Mouse (Mus musculus) stomach, embryonic 16.5 days (tissue): ENCODE measurements around the gene Timm17a. TPM values are rescaled to one million over a fixed set of nuclear protein-coding genes. Genes with fewer than 3 reads are reported as not detected.
A peak's percentile ranks its signal among the peaks of the same experiment; 100 is the strongest.

ENCODE experiments used
- ATAC-seq: fragments of 200-750 bp; cut with Nextera tagmentation; 2 replicates; pipeline ENCODE4 v1.8.0; 2017; ENCODE audit warnings: moderate number of reproducible peaks, moderate TSS enrichment; ENCODE audit not compliant: insufficient read depth, low FRiP score
- H3K27ac ChIP-seq: fragments of 300-500 bp; sonication (generic); 2 replicates; pipeline ENCODE4 v1.5.1; 2014; ENCODE audit warnings: low read length
- H3K27me3 ChIP-seq: fragments of 300-500 bp; sonication (generic); 2 replicates; pipeline ENCODE4 v1.6.1; 2014; ENCODE audit warnings: low read length, control low read depth, mixed read lengths; ENCODE audit not compliant: control insufficient read depth, insufficient read depth
- H3K36me3 ChIP-seq: fragments of 300-500 bp; sonication (generic); 2 replicates; pipeline ENCODE4 v1.6.1; 2014; ENCODE audit warnings: low read length; ENCODE audit not compliant: control insufficient read depth, insufficient read depth
- H3K4me1 ChIP-seq: fragments of 300-500 bp; sonication (generic); 2 replicates; pipeline ENCODE4 v1.6.1; 2014; ENCODE audit warnings: low read length, control low read depth, mixed read lengths; ENCODE audit not compliant: control insufficient read depth, insufficient read depth
- H3K4me2 ChIP-seq: fragments of 300-500 bp; sonication (generic); 2 replicates; pipeline ENCODE4 v1.6.1; 2014; ENCODE audit warnings: low read depth, low read length, mixed read lengths
- H3K4me3 ChIP-seq: fragments of 300-500 bp; sonication (generic); replicated peaks from 2 replicates; pipeline ENCODE4 v1.5.1; 2014; ENCODE audit warnings: mild to moderate bottlenecking, low read length
- H3K9ac ChIP-seq: fragments of 300-500 bp; sonication (generic); 2 replicates; pipeline ENCODE4 v1.6.1; 2014; ENCODE audit warnings: low read length
- H3K9me3 ChIP-seq: fragments of 300-500 bp; sonication (generic); replicated peaks from 2 replicates; pipeline ENCODE4 v1.6.1; 2016; ENCODE audit warnings: low read length, control low read depth; ENCODE audit not compliant: control insufficient read depth
- WGBS: fragments of 180-500 bp; shearing (Covaris S2); extraction: QIAGEN DNeasy Blood & Tissue Kit; methylation state at CpG from one replicate; pipeline ENCODE4 v1.1.7; 2014; 5-methylcytosine and 5-hydroxymethylcytosine counted together
- polyA plus RNA-seq: library from polyadenylated mRNA; unstranded; fragments of >200 nt; fragmentation: Nextera tagmentation; extraction: Ambion mirVana; gene quantifications from 2 replicates; pipeline ENCODE4 v1.2.1, GENCODE M21; 2015

The Timm17a gene
- polyA plus RNA-seq, 1 experiment from 2014 or later, result 219 TPM

DNA sequence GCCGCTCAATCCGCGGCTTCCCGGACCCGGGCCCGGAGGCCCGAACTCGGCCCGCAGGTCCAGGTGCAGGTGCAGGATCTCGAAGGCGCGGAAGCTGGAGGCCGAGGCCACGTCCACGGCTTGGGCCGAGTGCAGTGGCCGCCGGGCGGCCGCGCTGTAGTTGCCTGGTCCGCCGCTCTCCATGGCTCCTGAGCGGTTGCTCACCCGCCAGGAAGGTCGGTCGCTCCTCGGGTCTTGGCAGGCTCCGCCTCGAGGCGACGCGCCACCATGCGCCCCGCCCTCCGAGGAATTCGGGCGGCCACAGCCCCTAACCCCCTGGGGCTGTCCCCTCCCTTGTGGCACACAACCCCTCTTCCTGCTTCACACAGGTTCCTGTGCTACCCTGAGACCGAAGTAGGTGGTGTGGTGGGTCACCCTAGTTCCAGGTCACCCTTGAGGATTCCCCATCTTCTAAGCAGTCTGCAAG, 29.7 kb downstream of the Timm17a start, which contains the start of gene Rnpep:
Gene Rnpep, minus strand, starts transcription at position 259 of the 466 bp plus-strand sequence.
- Histone ChIP-seq H3K27ac (peak within 1 kb of the TSS; percentile 96), H3K4me1 (peaks cover 10% of the 10 kb centered on the region), H3K36me3 (no peaks in the 10 kb centered on the region), H3K4me3 (peak within 1 kb of the TSS; percentile 95), H3K27me3 (no peaks in the 10 kb centered on the region), H3K9ac (peak within 1 kb of the TSS; percentile 98), H3K9me3 (no peaks in the 10 kb centered on the region), H3K4me2 (peak within 1 kb of the TSS; percentile 67)
- under 1% methylated on average over 39 of the region's 39 CpGs for WGBS
- peak; percentile 86 for ATAC-seq

DNA sequence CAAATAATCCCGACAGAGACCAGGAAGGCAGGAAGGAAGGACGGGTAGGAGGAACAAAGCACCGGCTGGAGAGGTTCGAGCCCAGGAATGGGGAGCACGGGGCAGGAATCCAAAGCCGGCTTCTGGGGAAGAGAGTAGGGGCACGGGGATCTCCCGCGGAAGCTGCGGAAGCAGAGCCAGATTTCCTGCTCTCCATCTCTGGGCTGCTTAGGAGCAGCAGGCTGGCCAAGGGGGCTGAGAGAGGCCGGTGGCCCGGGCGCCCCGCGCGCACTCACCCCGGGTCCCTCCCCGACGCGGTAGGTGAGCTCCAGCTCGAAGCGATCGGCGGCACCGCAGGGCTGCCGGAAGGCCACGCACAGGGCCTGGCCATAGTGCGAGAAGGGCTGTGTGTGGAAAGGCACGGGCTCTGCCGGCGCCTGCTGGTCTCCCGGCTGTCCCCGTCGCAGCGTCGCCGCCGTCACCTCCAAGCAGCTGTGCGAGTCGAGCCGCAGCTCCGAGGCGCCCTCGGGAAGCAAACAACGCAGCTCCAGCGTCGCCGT, 30.2 kb downstream of the Timm17a start:
- ATAC-seq, result peak; percentile 52
- H3K4me3 ChIP-seq, result peak overlapping the region; percentile 95
- WGBS, result under 1% methylated on average over 48 of the region's 48 CpGs
- H3K36me3 ChIP-seq, result no peaks in the 10 kb centered on the region; the same call in 1 of the 2 replicates
- peak overlapping the region; percentile 67 for H3K4me2 ChIP-seq
- peak overlapping the region; percentile 96 for H3K27ac ChIP-seq
- no peaks in the 10 kb centered on the region for H3K9me3 ChIP-seq
- no peaks in the 10 kb centered on the region for H3K27me3 ChIP-seq
- peaks cover 10% of the 10 kb centered on the region for H3K4me1 ChIP-seq
- H3K9ac ChIP-seq, result peak overlapping the region; percentile 98

DNA sequence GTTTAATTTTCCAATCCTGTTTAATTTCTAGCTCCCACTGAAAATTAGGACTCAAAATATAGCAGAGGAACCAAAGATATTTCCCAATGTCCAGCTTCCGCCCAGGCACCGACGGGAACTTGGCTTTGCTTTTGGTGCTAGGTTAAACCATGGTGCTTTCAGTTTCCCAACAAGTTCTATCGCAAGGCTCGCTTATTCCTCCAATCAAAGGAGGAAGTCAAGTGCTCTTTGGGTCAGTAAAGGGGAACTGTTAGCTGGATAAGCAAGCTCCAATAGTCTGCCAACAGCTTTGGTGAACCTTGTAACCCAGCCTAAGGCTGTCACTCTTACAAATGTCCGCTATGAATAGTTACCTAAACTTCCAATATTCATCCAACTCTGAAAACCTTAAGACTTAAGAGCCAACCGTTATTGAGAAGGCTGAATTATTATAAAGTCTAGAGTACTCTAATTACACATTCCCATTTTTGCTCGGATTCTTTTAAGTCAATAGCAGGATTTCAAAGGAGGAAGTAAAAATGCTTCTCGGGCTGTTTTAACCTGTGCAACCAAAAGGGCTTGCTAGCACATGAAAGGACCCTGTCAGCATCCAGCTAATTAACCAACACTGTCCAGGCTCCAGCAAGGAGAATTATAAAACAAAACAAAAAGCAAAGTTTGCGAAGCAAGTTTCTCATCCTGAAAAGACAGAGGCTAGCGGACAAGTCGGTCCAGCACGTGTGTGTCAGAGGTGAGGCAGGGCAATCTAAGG, 30.9 kb downstream of the Timm17a start:
- H3K27ac ChIP-seq, result peak overlapping the region; percentile 96
- no peaks in the 10 kb centered on the region for H3K9me3 ChIP-seq
- peak overlapping the region; percentile 98 for H3K9ac ChIP-seq
- H3K36me3 ChIP-seq, result peaks cover 4% of the 10 kb centered on the region; the same call in 1 of the 2 replicates
- H3K4me2 ChIP-seq, result peak overlapping the region; percentile 67
- WGBS, result 27% methylated on average over 13 of the region's 13 CpGs
- peaks cover 10% of the 10 kb centered on the region for H3K4me1 ChIP-seq
- no peaks in the 10 kb centered on the region for H3K27me3 ChIP-seq
- peak; percentile 45; the same call in 1 of the 2 replicates for ATAC-seq
- H3K4me3 ChIP-seq, result peak overlapping the region; percentile 95

DNA sequence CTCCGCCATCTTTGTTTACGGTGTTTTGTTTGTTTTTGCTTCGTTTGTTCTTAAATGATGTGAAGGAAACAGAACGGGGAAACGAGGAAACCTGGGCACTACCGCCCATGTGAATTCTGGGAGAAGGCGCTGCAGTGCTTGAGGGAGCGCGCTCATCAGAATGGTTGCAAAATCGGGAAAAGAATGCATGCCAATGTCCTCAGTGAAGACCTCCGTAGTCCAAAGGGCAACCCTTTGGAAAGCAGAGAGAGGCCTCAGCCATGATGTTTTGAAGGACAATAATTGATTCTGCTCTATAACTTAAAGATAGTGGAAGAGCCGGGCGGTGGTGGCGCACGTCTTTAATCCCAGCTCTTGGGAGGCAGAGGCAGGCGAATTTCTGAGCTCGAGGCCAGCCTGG, 31.7 kb downstream of the Timm17a start:
- H3K4me3 ChIP-seq, result no peak overlapping the region; the same call in 1 of the 2 replicates
- peak overlapping the region; percentile 25 for H3K4me2 ChIP-seq

DNA sequence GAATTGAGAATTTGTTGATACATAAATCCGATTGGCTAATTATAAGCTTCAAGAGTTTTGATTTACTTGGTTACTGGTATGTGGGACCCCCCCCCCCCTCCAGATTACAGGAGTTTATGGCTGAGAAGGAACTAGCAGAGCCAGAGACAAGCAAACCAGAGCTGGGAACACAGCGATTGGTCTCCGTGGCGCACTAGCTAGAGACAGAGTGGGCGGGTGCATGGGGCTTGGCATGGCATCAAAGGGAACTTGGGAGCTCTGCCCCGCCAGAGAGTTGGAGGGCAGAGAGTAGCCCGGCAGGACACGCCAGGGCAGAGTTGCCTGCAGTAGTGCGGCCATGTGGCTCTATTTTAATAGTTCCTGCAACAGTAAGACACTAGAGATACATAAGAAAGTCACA, 32.9 kb downstream of the Timm17a start:
- peaks cover 10% of the 10 kb centered on the region for H3K36me3 ChIP-seq
- no peak overlapping the region for H3K4me3 ChIP-seq
- H3K9me3 ChIP-seq, result no peaks in the 10 kb centered on the region
- 63% methylated on average over 9 of the region's 9 CpGs for WGBS
- no peak overlapping the region; the same call in 1 of the 2 replicates for H3K9ac ChIP-seq
- peak; percentile 38; the same call in 1 of the 2 replicates for ATAC-seq
- no peaks in the 10 kb centered on the region for H3K27me3 ChIP-seq
- H3K27ac ChIP-seq, result no peak overlapping the region
- H3K4me1 ChIP-seq, result peaks cover 10% of the 10 kb centered on the region
- peak overlapping the region; percentile 25; the same call in 1 of the 2 replicates for H3K4me2 ChIP-seq

More for the DNA sequence above, 31.7 kb downstream of the Timm17a start:
- no peaks in the 10 kb centered on the region for H3K27me3 ChIP-seq
- 94% methylated on average over 17 of the region's 17 CpGs for WGBS
- no peak overlapping the region for H3K9ac ChIP-seq
- peaks cover 4% of the 10 kb centered on the region; the same call in 1 of the 2 replicates for H3K36me3 ChIP-seq
- peaks cover 10% of the 10 kb centered on the region for H3K4me1 ChIP-seq
- no peak for ATAC-seq
- no peak overlapping the region for H3K27ac ChIP-seq
- H3K9me3 ChIP-seq, result no peaks in the 10 kb centered on the region

DNA sequence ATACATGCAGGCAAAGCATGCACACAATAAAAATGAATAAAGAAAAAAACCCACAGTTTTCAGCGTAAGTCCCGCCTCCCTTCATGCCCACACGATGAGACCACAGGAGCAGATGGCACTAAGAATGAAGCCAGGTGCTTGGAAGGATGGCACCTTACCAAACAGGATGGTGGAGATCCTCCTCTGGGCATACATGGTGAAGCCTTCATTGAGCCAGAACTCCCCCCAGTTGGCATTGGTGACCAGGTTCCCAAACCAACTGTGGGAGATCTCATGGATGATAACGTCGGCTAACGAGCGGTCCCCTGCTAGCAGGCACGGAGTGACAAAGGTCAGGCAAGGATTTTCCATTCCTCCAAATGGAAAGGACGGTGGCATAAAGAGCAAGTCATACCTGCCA, 42.2 kb downstream of the Timm17a start:
- H3K4me3 ChIP-seq, result no peak overlapping the region
- H3K27ac ChIP-seq, result no peak overlapping the region
- H3K4me2 ChIP-seq, result no peak overlapping the region
- peaks cover 25% of the 10 kb centered on the region for H3K36me3 ChIP-seq
- ATAC-seq, result no peak
- H3K27me3 ChIP-seq, result no peaks in the 10 kb centered on the region
- WGBS, result 89% methylated on average over 9 of the region's 9 CpGs
- no peaks in the 10 kb centered on the region for H3K4me1 ChIP-seq
- no peaks in the 10 kb centered on the region for H3K9me3 ChIP-seq
- no peak overlapping the region for H3K9ac ChIP-seq

DNA sequence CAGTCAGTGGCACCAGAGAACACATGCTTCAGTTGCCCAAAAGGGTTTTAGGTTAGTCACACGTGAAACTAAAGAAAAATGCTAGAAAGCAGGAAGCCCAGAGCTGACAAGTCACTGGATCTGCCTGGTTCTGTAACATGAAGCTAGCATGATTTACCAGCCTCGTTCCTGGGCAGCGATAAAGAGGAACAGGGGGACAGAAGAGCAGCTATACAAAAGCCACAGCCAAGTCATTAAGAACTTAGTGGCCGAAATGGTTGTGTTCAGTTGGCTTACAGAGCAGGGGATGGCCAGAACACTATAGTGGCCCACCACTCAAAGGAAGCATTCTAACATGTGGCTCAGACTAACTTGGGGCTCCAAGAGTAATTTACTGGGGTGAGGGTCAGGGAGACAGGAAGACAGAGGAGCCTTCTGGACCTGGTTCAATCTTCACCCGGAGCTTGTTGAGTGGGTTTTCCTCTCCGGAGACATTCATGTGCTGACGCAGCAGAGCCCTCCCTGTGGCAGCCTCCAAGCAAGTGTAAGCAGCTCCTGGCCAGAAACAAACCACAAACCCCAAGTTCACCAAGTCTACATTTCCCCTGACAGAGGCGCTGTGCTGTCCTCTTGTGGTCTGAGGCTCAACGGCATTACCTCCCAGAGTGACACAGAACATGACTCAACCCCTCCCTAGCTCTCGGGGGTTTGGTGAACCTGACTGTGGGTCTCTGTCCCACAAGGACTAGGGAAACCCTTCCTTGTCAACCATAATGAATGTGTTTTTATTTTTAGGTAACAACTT, 45.7 kb downstream of the Timm17a start:
- 76% methylated on average over 10 of the region's 10 CpGs for WGBS
- no peak for ATAC-seq
- H3K4me1 ChIP-seq, result no peaks in the 10 kb centered on the region
- H3K36me3 ChIP-seq, result peaks cover 29% of the 10 kb centered on the region
- no peak overlapping the region for H3K9ac ChIP-seq
- H3K27ac ChIP-seq, result peak overlapping the region; percentile 95; the same call in 1 of the 2 replicates
- H3K9me3 ChIP-seq, result no peaks in the 10 kb centered on the region
- H3K4me3 ChIP-seq, result no peak overlapping the region
- H3K27me3 ChIP-seq, result no peaks in the 10 kb centered on the region
- no peak overlapping the region for H3K4me2 ChIP-seq

DNA sequence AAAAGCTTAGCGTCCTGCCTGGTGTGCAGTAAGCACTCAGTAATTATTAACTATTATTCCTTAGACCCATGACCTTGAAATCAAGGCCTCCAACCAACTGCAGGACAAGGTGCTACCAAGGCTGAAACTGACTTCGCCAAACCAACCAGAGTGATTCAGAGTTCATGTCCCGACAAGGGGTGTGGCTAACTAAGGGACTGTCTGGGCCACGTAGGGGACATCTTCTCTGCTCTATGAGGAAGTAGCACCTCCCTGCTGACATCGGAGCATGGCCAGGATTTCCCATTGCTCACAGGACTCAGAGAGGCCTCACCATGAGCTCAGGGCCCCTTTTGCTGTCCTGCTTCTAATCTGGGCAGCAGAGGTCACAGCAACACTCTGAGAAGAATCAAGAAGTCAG, 47.7 kb downstream of the Timm17a start:
- Histone ChIP-seq H3K9me3 (no peaks in the 10 kb centered on the region), H3K36me3 (peaks cover 29% of the 10 kb centered on the region), H3K4me3 (no peak overlapping the region), H3K9ac (peak overlapping the region; percentile 50), H3K27ac (peak overlapping the region; percentile 95), H3K4me2 (no peak overlapping the region), H3K27me3 (no peaks in the 10 kb centered on the region), H3K4me1 (0 out of 2 replicates have a peak, but pooled peaks cover 4% of the 10 kb centered on the region)
- ATAC-seq, result peak; percentile 88
- 48% methylated on average over 5 of the region's 5 CpGs for WGBS
